Mouse (Mus musculus): ENCODE data around the gene Olfr1501. TPM values are rescaled to one million over a fixed set of nuclear protein-coding genes. Genes with fewer than 3 reads are reported as not detected.
"Not testable (repeated sequence)": the region's sequence is repeated elsewhere in the genome, so short reads cannot be mapped to it uniquely, and the experiment has no call there.

Gene Olfr1501
- polyA plus RNA-seq, 1 experiment from 2014 or later: not detected

- not testable (repeated sequence) for ATAC-seq (ENCODE audit: low read depth); DNase-seq (ENCODE audit: low spot score); H3K4me3 ChIP-seq (ENCODE audit: low read depth, low read length); H3K4me2 ChIP-seq (ENCODE audit: low read depth, low read length); H3K9ac ChIP-seq (ENCODE audit: low read depth, low read length); H3K27me3 ChIP-seq (replicated peaks; ENCODE audit: control insufficient read depth, insufficient read depth, low read length); H3K27ac ChIP-seq (replicated peaks; ENCODE audit: low read depth, low read length); H3K9me3 ChIP-seq (ENCODE audit: control insufficient read depth, low read length); H3K36me3 ChIP-seq (ENCODE audit: control insufficient read depth, insufficient read depth, low read length); H3K4me1 ChIP-seq (ENCODE audit: control insufficient read depth, insufficient read depth, low read length)
- 58% methylated on average over 1 of the region's 1 CpGs for WGBS
These were observed 45.0 kb downstream of the Olfr1501 start for GRCm38 (mm10) chr19:13805486-13805885.

GRCm38 (mm10) chr19:13798102-13798501 lies 52.4 kb downstream of the Olfr1501 start, which contains the start of gene Olfr1497:
Olfr1497 (minus strand) TSS chr19:13798202.
- H3K4me3 ChIP-seq (ENCODE audit: low read depth, low read length): no peak within 1 kb of the TSS
- no peak within 1 kb of the TSS for H3K9ac ChIP-seq (ENCODE audit: low read depth, low read length)
- H3K27me3 ChIP-seq (replicated peaks; ENCODE audit: control insufficient read depth, insufficient read depth, low read length): no peaks in the 10 kb centered on the region
- DNase-seq (ENCODE audit: low spot score): no peak
- H3K4me2 ChIP-seq (ENCODE audit: low read depth, low read length): no peak within 1 kb of the TSS
- no peak within 1 kb of the TSS for H3K27ac ChIP-seq (replicated peaks; ENCODE audit: low read depth, low read length)
- no peaks in the 10 kb centered on the region for H3K36me3 ChIP-seq (ENCODE audit: control insufficient read depth, insufficient read depth, low read length)
- ATAC-seq (ENCODE audit: low read depth): no peak
- no peaks in the 10 kb centered on the region for H3K4me1 ChIP-seq (ENCODE audit: control insufficient read depth, insufficient read depth, low read length)
- H3K9me3 ChIP-seq (ENCODE audit: control insufficient read depth, low read length): no peaks in the 10 kb centered on the region

Other genes with a start within 250 kb of the Olfr1501 start
- not detected in 2 replicates for gene Olfr1487, start 233.3 kb downstream of the Olfr1501 start, polyA plus RNA-seq (2014; fragmentation: Nextera tagmentation; extraction: Ambion mirVana)
- not detected in 2 replicates for gene Olfr1489, start 219.1 kb downstream of the Olfr1501 start, polyA plus RNA-seq (2014; fragmentation: Nextera tagmentation; extraction: Ambion mirVana)
- gene Olfr1490, start 199.6 kb downstream of the Olfr1501 start, polyA plus RNA-seq (2014; fragmentation: Nextera tagmentation; extraction: Ambion mirVana): not detected in 2 replicates
- gene Olfr1491, start 153.4 kb downstream of the Olfr1501 start, polyA plus RNA-seq (2014; fragmentation: Nextera tagmentation; extraction: Ambion mirVana): not detected in 2 replicates
- gene Olfr1493-ps1, start 127.4 kb downstream of the Olfr1501 start, polyA plus RNA-seq (2014; fragmentation: Nextera tagmentation; extraction: Ambion mirVana): 0.10 TPM in 1 of 2 replicates, not detected in the other
- gene Olfr1494, start 111.0 kb downstream of the Olfr1501 start, polyA plus RNA-seq (2014; fragmentation: Nextera tagmentation; extraction: Ambion mirVana): not detected in 2 replicates
- not detected in 2 replicates for gene Olfr1495, start 86.1 kb downstream of the Olfr1501 start, polyA plus RNA-seq (2014; fragmentation: Nextera tagmentation; extraction: Ambion mirVana)
- gene Olfr1496, start 72.8 kb downstream of the Olfr1501 start, polyA plus RNA-seq (2014; fragmentation: Nextera tagmentation; extraction: Ambion mirVana): not detected in 2 replicates
- gene Olfr1497, start 52.5 kb downstream of the Olfr1501 start, polyA plus RNA-seq (2014; fragmentation: Nextera tagmentation; extraction: Ambion mirVana): 0.13 TPM in 1 of 2 replicates, not detected in the other
- gene Olfr1499, start 31.2 kb downstream of the Olfr1501 start, polyA plus RNA-seq (2014; fragmentation: Nextera tagmentation; extraction: Ambion mirVana): not detected in 2 replicates
- gene Olfr1500, start 20.2 kb downstream of the Olfr1501 start, polyA plus RNA-seq (2014; fragmentation: Nextera tagmentation; extraction: Ambion mirVana): not detected in 2 replicates
- gene Olfr1502, start 11.1 kb upstream of the Olfr1501 start, polyA plus RNA-seq (2014; fragmentation: Nextera tagmentation; extraction: Ambion mirVana): not detected in 2 replicates
- not detected in 2 replicates for gene Olfr1504, start 47.2 kb upstream of the Olfr1501 start, polyA plus RNA-seq (2014; fragmentation: Nextera tagmentation; extraction: Ambion mirVana)
- gene Olfr1505, start 62.8 kb upstream of the Olfr1501 start, polyA plus RNA-seq (2014; fragmentation: Nextera tagmentation; extraction: Ambion mirVana): not detected in 2 replicates